Mouse (Mus musculus): ENCODE measurements around the gene Tubgcp2. TPM values are rescaled to one million over a fixed set of nuclear protein-coding genes. Genes with fewer than 3 reads are reported as not detected.

Tubgcp2 gene
- polyA plus RNA-seq, 1 experiment = 38.5 TPM

DNA sequence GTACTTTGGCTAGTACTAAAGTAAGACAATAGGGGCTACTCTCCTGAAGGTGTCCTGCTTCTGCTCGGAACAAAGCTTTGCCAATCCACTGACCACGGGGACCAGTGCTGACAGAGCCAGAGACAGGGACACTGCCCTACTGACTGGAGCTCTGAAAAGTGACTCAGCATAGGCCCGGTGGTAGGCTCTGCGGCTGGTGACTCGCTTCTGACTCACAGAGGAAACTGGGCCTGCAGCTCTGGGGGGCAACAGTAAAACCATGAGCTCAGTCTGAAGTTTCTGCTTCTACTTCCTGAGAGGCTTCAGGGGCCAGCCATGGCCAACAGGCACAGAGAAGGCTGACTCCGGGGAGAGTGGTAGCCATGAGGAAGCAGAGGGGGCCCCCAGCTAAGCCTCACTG, 65.0 kb downstream of the Tubgcp2 start:
- Histone ChIP-seq H3K4me3 (ENCODE audit: insufficient read depth, low read length) (no peak overlapping the region), H3K27ac (ENCODE audit: insufficient read depth, low read length) (peak overlapping the region; percentile 94)
- TF ChIP-seq POLR2A (IDR thresholded peaks at IDR 0.05; ENCODE audit: low read depth, low read length) (peak; percentile 50; the same call in 1 of the 2 replicates), CTCF (IDR thresholded peaks at IDR 0.05; ENCODE audit: borderline replicate concordance, insufficient read depth, low read length) (no peak)

DNA sequence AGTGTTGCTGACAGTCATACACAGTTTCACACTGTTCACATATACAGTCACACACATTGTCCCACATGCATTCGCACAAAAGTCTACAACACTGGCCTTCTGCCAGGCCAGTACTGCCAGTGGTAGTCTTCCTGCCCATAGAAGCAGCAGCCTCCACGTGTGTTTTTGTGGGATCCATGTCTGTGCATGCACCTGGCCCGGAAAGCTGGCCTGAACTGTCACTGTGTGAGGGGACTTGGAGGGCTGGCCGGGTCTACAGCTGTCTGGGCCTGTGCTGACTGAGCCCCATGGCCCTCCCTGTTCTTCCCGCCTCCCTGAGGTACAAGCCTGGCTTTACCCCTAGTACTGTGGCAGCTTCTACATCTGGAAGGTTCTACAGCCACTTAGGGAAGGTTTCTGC, 65.5 kb downstream of the Tubgcp2 start:
- no peak for TF ChIP-seq CTCF (IDR thresholded peaks at IDR 0.05; ENCODE audit: borderline replicate concordance, insufficient read depth, low read length)
- H3K4me1 ChIP-seq (ENCODE audit: control insufficient read depth, insufficient read depth, low read length) = peaks cover 11% of the 10 kb centered on the region
- no peak overlapping the region for H3K4me3 ChIP-seq (ENCODE audit: insufficient read depth, low read length)
- H3K27ac ChIP-seq (ENCODE audit: insufficient read depth, low read length) = peak overlapping the region; percentile 84

More for the DNA sequence above, 65.0 kb downstream of the Tubgcp2 start:
- H3K4me1 ChIP-seq (ENCODE audit: control insufficient read depth, insufficient read depth, low read length) = peaks cover 11% of the 10 kb centered on the region

DNA sequence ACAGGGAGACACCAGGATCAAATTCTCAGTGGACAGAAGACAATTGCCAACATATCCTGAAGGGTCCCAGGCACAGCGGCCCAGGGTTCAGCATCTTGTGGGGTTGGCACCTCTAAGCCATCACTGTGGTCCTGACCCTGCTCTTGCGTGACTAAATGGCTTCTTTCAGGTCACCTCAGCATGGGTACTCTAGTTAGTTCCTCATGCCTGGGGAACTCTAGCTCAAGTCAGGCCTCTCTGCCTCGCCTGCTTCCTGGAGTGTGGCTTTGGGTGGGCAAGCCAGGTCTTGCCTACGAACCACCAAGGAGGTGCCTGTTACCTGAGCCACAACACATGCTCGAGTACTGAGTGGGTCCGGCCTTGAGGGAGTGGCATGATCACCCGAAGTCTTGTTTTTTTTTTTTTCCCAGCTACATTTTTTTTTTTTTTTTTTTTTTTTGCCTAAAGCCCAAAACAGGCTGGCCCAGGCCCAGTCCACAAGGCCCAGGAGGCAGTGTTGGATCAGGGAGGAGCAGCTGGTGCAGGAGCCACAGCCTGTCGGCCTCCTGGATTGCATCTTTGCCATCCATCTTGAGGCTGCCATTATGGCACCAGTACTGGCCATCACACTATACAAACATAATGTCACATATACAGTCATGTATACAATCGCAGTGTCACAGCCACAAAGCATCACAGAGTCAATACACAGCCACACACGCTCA, 66.1 kb downstream of the Tubgcp2 start:
- peak overlapping the region; percentile 84 for H3K27ac ChIP-seq (ENCODE audit: insufficient read depth, low read length)
- TF ChIP-seq CTCF (IDR thresholded peaks at IDR 0.05; ENCODE audit: borderline replicate concordance, insufficient read depth, low read length) (no peak), POLR2A (IDR thresholded peaks at IDR 0.05; ENCODE audit: low read depth, low read length) (no peak)
- no peak overlapping the region for H3K4me3 ChIP-seq (ENCODE audit: insufficient read depth, low read length)
- peaks cover 11% of the 10 kb centered on the region for H3K4me1 ChIP-seq (ENCODE audit: control insufficient read depth, insufficient read depth, low read length)

DNA sequence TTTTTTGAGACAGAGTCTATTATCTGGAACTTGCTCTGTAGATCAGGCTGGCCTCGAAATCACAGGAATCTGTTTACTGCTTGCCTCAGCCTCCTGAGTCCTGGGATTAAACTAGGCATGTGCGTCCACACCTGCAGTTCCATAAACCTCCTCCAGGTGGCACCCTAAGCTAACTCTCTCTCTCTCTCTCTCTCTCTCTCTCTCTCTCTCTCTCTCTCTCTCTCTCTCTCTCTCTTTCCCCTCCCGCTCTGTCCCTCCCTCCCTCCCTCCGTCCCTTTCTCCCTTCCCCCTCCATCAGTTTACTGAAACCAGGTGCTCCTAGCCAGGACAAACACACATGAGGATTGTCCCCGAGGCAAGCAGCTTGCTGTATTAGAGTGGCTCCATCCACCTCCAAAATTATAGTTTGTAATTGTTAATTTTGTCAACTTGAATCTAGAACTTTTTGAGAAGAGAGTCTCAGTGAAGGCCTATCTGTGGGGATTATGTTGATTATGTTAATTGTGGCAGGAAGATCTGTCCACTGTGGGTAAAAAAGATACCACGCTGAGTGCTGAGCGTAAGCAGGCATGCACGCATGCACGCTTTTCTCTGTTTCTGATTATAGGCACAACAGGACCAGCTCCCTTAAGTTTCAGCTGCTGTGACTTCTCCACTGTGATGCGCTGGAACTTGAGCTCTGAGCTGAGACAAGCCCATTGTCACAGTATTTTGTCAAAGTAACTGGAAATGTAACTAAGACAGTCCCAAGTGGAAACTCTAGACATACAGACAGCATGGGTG, 66.9 kb downstream of the Tubgcp2 start:
- H3K27ac ChIP-seq (ENCODE audit: insufficient read depth, low read length) = no peak overlapping the region
- TF ChIP-seq CTCF (IDR thresholded peaks at IDR 0.05; ENCODE audit: borderline replicate concordance, insufficient read depth, low read length) (peak; percentile 50; the same call in 1 of the 2 replicates), POLR2A (IDR thresholded peaks at IDR 0.05; ENCODE audit: low read depth, low read length) (no peak)

DNA sequence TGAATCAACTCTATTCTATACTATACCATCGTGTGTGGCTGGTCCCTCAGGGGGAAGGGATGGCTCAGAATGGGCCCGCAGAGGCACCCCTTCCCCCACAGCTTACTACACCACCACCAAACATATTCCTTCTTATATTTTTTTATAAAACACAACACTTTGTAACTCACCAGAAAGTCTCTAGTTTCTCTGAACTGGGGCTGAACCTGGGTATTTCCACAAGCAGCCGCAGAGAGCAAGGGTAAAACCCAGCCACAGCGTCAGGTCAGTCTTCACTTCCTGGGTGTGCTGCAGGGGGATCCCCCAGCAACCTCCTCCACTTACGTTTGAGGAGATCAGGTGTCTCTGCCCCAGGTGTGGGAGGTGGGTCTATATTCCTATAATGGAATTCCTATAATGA, 68.0 kb downstream of the Tubgcp2 start:
- no peak for TF ChIP-seq POLR2A (IDR thresholded peaks at IDR 0.05; ENCODE audit: low read depth, low read length)
- no peak for TF ChIP-seq CTCF (IDR thresholded peaks at IDR 0.05; ENCODE audit: borderline replicate concordance, insufficient read depth, low read length)
- Histone ChIP-seq H3K4me3 (ENCODE audit: insufficient read depth, low read length) (no peak overlapping the region), H3K4me1 (ENCODE audit: control insufficient read depth, insufficient read depth, low read length) (peaks cover 11% of the 10 kb centered on the region), H3K27ac (ENCODE audit: insufficient read depth, low read length) (no peak overlapping the region)

More for the DNA sequence above, 66.9 kb downstream of the Tubgcp2 start:
- H3K4me1 ChIP-seq (ENCODE audit: control insufficient read depth, insufficient read depth, low read length) = peaks cover 11% of the 10 kb centered on the region
- H3K4me3 ChIP-seq (ENCODE audit: insufficient read depth, low read length) = no peak overlapping the region

DNA sequence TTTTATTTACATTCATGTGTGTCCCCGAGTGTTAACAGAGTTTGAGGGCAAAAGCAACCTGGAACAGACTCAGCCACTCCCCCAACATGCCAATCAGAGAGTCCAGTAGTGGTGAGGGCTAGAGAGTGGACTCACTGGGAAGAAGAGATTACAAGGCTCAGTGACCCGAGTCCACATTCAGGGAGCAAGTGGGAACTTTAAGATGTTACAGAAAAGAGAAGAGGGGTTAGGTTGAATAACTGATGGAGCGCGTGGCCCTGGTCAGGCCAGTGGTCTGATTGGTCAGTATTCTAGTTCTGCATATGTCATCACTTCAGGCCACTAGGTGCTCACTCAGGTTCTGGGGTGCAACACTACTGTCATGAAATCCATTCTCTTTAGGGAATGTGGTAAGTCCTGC, 69.3 kb downstream of the Tubgcp2 start:
- peaks cover 11% of the 10 kb centered on the region for H3K4me1 ChIP-seq (ENCODE audit: control insufficient read depth, insufficient read depth, low read length)
- no peak overlapping the region for H3K27ac ChIP-seq (ENCODE audit: insufficient read depth, low read length)
- no peak overlapping the region for H3K4me3 ChIP-seq (ENCODE audit: insufficient read depth, low read length)
- TF ChIP-seq CTCF (IDR thresholded peaks at IDR 0.05; ENCODE audit: borderline replicate concordance, insufficient read depth, low read length) (no peak), POLR2A (IDR thresholded peaks at IDR 0.05; ENCODE audit: low read depth, low read length) (no peak)

DNA sequence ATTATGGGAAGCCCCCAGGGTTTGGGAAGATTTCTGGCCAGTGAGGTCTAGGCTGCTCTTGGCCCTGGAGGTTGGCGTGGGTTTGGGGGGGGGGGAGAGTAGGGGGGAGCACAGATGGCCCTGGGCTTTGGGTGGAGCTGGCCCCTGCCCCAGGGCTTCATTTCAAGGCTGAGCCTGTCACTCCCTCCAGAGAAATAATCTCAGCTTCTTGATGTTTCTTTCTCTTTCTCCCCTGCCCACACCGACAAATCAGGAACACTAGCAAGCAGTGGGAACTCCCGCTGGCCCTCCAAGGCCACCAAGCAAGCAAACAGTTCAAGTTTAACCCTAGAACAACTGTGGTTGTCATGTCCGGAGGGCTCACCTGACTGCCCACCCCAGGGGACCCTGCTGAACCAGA, 72.7 kb downstream of the Tubgcp2 start:
- Histone ChIP-seq H3K27ac (ENCODE audit: insufficient read depth, low read length) (no peak overlapping the region), H3K4me3 (ENCODE audit: insufficient read depth, low read length) (no peak overlapping the region), H3K4me1 (ENCODE audit: control insufficient read depth, insufficient read depth, low read length) (no peaks in the 10 kb centered on the region)
- TF ChIP-seq POLR2A (IDR thresholded peaks at IDR 0.05; ENCODE audit: low read depth, low read length) (no peak), CTCF (IDR thresholded peaks at IDR 0.05; ENCODE audit: borderline replicate concordance, insufficient read depth, low read length) (no peak)

DNA sequence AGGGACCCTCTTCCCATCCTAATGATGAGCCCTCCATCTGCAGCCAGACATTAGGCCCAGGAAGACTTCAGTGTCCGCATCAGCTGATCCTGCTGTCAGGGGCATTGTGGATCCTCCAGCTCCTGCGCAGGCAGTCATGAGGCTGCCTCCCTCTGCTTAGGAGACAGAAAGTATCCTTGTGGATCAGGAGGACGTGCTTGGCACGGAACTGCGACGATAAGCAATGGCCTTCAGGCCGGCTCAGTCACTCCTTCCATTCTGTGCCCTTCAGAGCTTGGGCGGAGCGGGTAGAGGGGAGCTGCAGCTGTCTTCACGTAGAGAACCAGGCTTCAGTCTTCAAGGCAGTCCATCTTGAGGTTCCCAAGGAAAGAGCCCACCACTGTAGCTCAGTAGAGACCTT, 75.3 kb downstream of the Tubgcp2 start:
- no peak overlapping the region for H3K27ac ChIP-seq (ENCODE audit: insufficient read depth, low read length)
- TF ChIP-seq POLR2A (IDR thresholded peaks at IDR 0.05; ENCODE audit: low read depth, low read length) (no peak), CTCF (IDR thresholded peaks at IDR 0.05; ENCODE audit: borderline replicate concordance, insufficient read depth, low read length) (no peak)
- no peaks in the 10 kb centered on the region for H3K4me1 ChIP-seq (ENCODE audit: control insufficient read depth, insufficient read depth, low read length)
- no peak overlapping the region for H3K4me3 ChIP-seq (ENCODE audit: insufficient read depth, low read length)

DNA sequence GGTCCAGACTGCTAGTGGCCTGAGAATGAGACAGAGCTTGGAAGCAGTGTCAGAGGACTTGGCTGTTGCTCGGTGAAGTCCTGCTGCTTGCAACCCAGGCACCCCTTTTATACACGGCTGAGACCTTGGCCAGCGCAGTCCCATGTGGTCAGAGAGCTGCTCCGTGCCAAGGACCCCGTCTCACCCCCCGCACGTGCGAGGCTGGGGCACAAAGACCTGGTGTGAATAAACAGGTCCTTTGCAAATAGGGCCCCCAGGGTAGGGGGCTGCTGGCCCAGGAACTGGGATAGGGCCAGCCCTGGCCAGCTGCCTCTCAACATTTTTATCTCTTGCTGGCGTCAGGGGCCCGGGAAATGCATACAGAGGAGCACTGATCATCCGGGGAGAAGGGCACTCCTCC, 78.5 kb downstream of the Tubgcp2 start:
- Histone ChIP-seq H3K27ac (ENCODE audit: insufficient read depth, low read length) (no peak overlapping the region), H3K4me3 (ENCODE audit: insufficient read depth, low read length) (no peak overlapping the region), H3K4me1 (ENCODE audit: control insufficient read depth, insufficient read depth, low read length) (no peaks in the 10 kb centered on the region)
- TF ChIP-seq POLR2A (IDR thresholded peaks at IDR 0.05; ENCODE audit: low read depth, low read length) (no peak), CTCF (IDR thresholded peaks at IDR 0.05; ENCODE audit: borderline replicate concordance, insufficient read depth, low read length) (no peak)

DNA sequence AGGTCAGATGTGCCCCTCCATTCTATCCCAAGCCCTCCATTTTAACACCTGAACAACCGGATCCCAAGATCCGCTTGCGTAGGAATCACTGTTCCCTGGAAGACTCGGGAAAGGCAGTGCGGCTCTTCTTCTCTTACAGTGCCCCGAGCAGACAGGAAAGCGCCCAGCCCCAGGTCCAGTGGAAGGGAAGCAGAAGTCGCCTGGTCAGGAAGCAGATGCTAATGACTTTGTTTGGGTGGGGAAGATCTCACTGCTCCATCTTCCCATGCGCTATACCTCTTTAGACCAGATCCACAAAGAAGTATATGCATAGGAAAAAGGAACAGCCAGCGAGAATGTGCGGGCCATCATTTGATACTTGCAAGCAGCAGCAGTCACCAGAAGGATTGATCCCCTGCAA, 79.0 kb downstream of the Tubgcp2 start:
- Histone ChIP-seq H3K27ac (ENCODE audit: insufficient read depth, low read length) (no peak overlapping the region), H3K4me1 (ENCODE audit: control insufficient read depth, insufficient read depth, low read length) (no peaks in the 10 kb centered on the region), H3K4me3 (ENCODE audit: insufficient read depth, low read length) (no peak overlapping the region)
- no peak for TF ChIP-seq CTCF (IDR thresholded peaks at IDR 0.05; ENCODE audit: borderline replicate concordance, insufficient read depth, low read length)
- no peak for TF ChIP-seq POLR2A (IDR thresholded peaks at IDR 0.05; ENCODE audit: low read depth, low read length)
